Mouse (Mus musculus): Measurements from ENCODE around the gene Plcb3. TPM values are rescaled to one million over a fixed set of nuclear protein-coding genes. Genes with fewer than 3 reads are reported as not detected.
A peak's percentile ranks its signal among the peaks of the same experiment; 100 is the strongest.
"Not testable (repeated sequence)": the region's sequence is repeated elsewhere in the genome, so short reads cannot be mapped to it uniquely, and the experiment has no call there.

The Plcb3 gene
- total RNA-seq, 4 experiments from 2014 or later: 7.0 to 10.9 (median 9.4) TPM

DNA sequence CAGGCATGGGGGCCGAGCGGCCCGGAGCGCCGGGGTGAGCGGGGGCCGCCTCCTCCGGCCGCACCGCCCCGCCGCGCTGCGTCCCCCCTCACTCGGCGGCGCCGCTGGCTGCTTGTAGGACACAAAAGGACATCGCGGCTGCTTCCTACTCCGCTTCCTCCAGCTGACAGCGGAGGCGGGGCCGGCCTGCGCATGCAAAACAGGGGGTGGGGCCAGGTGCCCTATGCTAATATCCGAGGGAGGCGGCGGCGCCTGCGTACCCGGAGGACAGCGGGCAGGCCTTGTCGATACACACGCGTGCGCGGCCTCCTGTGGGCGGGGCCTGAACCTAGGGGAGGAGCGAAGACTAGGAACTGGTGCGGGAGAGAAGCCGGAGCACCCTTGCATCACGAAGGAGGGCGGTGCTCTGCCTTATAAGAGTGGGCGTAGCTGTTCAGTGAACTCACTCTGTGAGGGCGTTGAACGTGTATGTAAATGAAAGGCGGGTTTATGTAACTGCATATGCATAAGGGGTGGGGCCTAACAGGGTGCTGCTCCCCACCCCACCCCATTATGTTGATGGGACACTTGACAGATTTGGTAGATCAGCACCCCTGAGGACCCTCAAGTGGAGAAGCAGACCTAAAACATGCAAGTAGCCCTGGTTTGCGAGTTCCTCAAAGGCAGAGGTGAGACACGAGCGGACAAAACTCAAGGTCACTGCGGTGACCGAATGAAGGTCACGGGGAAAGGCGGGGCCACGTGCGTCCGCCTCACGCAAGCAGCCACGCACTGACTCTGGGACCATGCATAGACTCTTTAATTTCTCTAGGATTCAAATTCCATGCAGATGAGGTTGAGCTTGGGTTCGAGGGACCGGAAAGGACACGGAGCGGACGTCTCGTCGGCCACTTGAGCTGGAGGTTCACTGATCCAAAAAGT is 54.4 kb downstream of the Plcb3 start, which contains the start of gene Esrra:
Gene Esrra, minus strand, starts transcription at position 167 of the 921 bp plus-strand sequence.
- DNase-seq (ENCODE audit: low spot score in 2 of 2): peak; percentile 100

GRCm38 (mm10) chr19:6920741-6921636 is 55.3 kb downstream of the Plcb3 start:
- peak in 1 of 2 experiments; percentile 55 for DNase-seq (ENCODE audit: low spot score in 2 of 2)

DNA sequence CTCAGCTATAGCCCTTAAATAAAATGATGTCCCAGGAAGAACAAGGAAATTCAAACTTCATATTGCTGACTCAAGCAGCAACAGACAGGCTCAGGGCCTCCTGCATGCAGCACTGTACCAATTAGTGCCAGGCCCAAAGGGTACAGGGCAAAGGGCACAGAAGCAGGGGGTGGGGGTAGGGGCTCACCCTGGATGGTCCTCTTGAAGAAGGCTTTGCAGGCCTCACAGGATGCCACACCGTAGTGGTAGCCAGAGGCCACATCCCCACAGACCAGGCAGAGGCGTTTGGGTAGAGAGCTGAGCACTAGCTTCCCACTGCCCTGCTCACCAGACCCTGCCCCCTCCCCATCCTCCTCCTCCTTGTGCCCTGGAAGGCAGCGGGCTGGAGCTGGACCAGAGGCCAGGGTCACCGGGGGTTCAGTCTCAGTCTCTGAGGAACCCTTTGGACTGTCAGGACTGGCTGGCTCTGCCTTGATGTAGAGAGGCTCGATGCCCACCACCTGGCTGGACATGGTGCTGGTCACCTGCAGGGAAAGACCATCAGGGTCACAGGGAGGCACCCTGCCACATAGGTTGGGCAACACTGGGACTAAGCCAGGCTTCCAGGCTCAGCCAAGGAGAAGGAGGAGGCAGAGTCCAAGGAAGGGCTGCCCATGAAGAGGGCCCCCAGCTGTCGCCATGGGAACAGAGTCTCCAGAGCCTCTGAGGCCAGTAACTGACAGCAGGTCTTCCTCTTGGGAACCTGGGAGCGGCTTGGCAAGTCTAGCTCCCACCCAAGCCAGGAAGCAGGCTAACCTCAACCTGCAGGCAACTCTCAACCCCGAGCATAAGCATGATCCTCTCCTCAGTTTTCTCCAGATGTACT is 56.2 kb downstream of the Plcb3 start:
- peak in 1 of 2 experiments; percentile 63 for DNase-seq (ENCODE audit: low spot score in 2 of 2)

GRCm38 (mm10) chr19:6919431-6919830 is 56.8 kb downstream of the Plcb3 start:
- DNase-seq (ENCODE audit: low spot score in 2 of 2): no peak

GRCm38 (mm10) chr19:6918321-6918720 is 57.9 kb downstream of the Plcb3 start:
- no peak for DNase-seq (ENCODE audit: low spot score in 2 of 2)

DNA sequence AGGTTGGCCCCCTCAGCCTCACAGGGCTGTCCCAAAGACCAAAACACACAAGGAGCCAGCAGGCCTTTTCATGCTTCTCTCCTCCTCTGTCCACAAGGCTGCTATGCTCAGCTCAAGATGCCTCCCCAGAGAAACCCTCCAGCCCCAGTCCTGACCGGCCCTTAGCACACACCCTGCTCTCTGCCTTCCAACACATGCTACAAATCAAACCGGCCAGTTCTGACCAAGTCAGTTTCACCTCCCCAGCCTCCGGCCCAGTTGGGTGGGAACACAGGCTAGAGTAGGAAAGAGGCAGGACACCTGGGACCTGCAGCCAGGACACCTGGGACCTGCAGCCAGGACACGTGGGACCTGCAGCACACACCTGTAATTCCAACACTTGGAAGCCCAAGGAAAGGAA is 59.8 kb downstream of the Plcb3 start:
- DNase-seq (ENCODE audit: low spot score in 2 of 2): no peak

DNA sequence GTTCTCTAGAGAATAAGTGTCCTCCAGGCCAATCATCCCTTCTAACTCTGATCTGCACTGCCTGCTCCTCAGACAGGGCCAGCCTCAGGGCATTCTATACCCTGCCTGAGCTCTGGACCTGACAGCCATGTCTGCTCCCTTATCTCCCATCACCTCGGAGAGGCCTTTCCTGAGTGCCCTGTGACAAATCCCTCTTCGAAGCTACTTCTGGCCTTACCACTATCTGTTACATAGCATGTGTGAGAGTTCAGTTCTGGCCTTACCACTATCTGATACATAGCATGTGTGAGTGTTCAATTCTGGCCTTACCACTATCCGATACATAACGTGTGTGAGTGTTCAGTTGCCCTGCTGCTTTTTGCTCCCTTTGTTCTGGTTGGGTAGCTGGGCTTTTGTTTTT is 61.0 kb downstream of the Plcb3 start:
- DNase-seq (ENCODE audit: low spot score in 2 of 2): no peak

DNA sequence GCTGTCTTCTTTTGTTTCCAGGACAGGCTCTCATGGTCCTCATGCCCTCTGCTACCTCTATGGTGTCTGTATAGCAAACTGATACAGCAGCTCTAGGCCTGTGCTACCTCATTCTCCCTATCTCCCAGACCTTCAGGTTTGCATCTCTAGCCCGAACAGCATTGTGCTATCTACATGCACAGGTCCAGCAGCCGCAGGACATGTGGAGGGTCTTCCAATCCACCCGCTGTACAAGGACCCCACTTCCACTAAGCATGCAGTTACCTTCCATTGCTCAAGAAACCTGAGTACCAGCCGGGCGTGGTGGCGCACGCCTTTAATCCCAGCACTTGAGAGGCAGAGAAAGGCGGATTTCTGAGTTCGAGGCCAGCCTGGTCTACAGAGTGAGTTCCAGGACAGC is 61.7 kb downstream of the Plcb3 start:
- no peak for DNase-seq (ENCODE audit: low spot score in 2 of 2)

GRCm38 (mm10) chr19:6913991-6914390 is 62.3 kb downstream of the Plcb3 start:
- DNase-seq (ENCODE audit: low spot score in 2 of 2): no peak

GRCm38 (mm10) chr19:6913036-6913435 is 63.2 kb downstream of the Plcb3 start:
- DNase-seq (ENCODE audit: low spot score in 2 of 2): no peak

GRCm38 (mm10) chr19:6912205-6912970 is 63.9 kb downstream of the Plcb3 start:
- DNase-seq (ENCODE audit: low spot score in 2 of 2): no peak

GRCm38 (mm10) chr19:6911101-6912074 is 64.9 kb downstream of the Plcb3 start:
- no peak for DNase-seq (ENCODE audit: low spot score in 2 of 2)

DNA sequence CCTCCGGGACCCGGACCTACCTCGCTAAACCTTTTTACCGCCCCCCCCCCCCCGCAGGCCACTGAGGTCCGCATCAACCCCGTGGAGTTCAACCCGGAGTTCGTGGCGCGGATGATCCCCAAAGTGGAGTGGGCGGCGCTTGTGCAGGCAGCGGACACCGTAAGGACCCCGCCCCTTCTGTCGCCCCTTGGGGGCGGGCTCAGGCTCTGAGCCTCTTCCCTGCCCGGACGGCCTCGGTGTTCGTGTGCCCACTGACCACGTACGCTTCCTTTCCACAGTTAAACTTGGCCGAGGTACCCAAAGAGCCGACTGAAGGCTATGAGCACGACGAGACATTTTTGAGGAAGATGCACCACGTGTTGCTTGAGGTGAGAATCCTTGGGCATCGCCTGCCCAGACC is 66.0 kb downstream of the Plcb3 start:
- not testable (repeated sequence) for DNase-seq (ENCODE audit: low spot score in 2 of 2)

GRCm38 (mm10) chr19:6909507-6910289 is 66.6 kb downstream of the Plcb3 start, which contains the start of the genes Trmt112 and Prdx5:
Trmt112 (plus strand) TSS chr19:6909698.
Prdx5 (minus strand) TSS chr19:6910106.
- peak; percentile 74 to 87 for DNase-seq (ENCODE audit: low spot score in 2 of 2)

- no peak for DNase-seq (ENCODE audit: low spot score in 2 of 2)
Measured at GRCm38 (mm10) chr19:6909021-6909420, 67.2 kb downstream of the Plcb3 start.

GRCm38 (mm10) chr19:6907811-6908540 is 68.3 kb downstream of the Plcb3 start:
- no peak for DNase-seq (ENCODE audit: low spot score in 2 of 2)

DNA sequence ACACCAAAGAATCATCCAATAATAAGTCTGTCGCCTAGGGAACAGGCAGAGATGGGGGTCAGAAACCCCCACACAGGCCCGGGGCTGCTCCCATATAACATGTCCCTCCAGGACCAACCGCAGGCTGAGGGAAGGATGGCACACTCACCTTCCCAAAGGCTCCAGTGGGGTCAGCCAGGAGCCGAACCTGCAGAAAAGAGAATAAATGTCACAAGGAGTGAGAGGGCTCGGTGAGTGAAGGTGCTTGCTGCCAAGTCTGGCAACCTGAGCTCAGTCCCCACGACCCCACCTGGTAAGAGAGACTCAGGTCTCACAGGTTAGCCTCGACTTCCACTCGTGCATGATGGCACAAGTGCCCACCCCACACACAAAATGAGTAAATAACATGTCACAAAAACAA is 69.2 kb downstream of the Plcb3 start:
- no peak for DNase-seq (ENCODE audit: low spot score in 2 of 2)
